Mouse (Mus musculus): Measurements from ENCODE around the gene Vps25. TPM values are rescaled to one million over a fixed set of nuclear protein-coding genes. Genes with fewer than 3 reads are reported as not detected.

The Vps25 gene
- 100 to 1,000 TPM; 160 to 255 TPM for polyA plus RNA-seq (2012; fragmentation: generic; extraction: Trizol)

DNA sequence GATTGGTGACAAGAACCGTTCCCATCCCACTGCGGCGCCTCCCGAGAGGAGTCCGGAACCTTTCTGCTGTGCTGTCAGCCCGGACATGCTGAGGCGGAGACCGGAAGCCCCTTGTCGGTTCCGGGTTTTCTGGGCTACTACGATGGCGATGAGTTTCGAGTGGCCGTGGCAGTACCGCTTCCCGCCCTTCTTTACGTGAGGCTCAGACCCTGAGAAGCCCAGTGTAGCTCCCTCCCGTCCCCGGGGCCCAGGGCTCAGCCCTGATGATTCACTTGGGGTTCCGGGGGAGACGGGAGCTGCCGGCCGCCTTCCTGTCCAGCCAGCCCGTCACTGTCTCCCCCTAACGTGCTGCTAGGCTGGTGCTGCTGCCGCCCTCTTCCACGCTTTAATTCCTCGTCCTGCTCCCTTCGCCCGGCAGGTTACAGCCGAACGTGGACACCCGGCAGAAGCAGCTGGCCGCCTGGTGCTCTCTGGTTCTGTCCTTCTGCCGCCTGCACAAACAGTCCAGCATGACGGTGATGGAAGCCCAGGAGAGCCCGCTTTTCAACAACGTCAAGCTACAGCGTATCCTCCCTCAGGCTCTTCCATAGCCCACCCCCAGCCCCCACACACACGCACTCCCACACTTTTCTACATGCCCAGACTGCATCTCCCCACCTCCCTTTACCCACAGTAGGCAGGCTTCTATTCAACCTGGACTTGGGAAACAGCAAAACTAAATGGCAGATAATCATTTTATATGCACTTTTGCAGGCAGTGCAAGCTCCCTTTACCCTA lies at the start of gene Vps25:
Vps25 (plus strand) TSS at position 95 of the 777 bp plus-strand sequence.

DNA sequence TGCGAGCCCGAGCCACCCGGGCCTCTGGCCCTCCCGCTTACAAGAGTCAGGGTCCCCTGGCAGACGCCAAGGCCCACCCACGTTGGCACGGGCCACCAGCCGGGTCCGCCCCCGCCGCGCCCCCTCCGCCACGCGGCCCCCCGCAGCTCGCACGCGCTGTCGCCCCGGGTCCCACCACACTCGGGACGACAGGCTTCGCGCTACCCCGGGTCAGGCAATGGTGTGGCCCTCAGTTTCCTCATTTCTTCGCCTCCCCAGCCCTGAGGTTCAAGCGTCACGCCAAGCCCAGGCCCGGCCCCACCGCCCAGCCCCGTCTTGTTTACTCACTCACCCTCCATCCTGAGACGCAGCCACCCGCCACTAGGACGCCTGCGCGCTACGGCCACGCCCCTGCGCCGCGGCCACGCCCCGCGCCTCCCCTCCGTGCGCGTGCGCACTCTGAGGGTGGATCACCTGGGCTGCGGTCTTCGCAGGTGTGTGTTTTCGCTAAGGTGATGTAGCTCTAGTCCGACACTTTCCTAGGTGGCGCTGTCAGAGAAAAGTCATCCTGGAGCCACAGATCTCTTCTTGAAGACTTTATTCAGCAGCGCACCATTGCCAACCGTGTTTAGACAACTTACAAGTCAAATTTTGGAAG lies 27.3 kb upstream of the Vps25 start, which contains the start of gene Ezh1:
Ezh1 (minus strand) TSS at position 399 of the 637 bp plus-strand sequence.

DNA sequence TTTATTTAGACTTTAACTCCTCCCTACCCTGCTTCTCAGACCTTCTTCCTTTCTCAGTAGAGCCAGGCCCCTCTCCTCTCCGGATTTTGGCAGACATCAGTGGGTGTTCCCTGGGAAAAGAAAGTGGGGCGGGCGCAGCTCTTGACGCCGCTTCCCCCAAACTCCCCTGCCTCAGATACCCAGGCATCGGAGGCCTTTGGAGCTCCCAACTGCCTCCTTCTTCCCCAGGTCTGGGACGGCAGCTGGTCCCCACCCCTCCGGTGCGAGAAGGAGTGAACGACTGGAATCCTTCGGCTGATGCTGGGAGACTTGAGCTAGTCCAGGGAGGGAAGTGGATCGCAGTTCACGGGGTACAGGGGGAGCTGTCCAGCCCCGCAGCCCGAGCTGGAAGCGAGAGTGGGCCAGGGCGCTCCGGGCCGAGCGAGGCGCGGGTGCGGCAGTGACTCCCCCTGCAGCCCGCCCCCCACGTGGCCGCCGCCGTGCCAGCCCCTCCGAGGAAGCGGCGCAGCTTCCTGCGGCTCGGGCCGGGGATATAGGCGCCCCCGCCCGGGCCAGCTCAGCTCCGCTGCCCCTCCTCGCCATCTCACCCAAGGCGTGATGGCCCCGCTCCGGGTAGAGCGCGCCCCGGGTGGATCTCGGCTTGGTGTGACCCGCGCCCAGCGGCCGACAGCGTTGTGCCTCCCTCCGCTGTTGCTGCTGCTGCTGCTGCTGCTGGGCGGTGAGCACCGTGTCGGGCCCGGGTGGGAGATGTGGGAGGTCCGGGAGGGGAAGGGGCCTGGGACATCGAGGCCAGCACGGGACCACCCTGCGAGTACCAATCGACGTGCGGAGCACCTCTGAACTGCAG lies 7.4 kb upstream of the Vps25 start, which contains the start of gene Ramp2:
Ramp2 (plus strand) TSS at position 174 of the 847 bp plus-strand sequence.

DNA sequence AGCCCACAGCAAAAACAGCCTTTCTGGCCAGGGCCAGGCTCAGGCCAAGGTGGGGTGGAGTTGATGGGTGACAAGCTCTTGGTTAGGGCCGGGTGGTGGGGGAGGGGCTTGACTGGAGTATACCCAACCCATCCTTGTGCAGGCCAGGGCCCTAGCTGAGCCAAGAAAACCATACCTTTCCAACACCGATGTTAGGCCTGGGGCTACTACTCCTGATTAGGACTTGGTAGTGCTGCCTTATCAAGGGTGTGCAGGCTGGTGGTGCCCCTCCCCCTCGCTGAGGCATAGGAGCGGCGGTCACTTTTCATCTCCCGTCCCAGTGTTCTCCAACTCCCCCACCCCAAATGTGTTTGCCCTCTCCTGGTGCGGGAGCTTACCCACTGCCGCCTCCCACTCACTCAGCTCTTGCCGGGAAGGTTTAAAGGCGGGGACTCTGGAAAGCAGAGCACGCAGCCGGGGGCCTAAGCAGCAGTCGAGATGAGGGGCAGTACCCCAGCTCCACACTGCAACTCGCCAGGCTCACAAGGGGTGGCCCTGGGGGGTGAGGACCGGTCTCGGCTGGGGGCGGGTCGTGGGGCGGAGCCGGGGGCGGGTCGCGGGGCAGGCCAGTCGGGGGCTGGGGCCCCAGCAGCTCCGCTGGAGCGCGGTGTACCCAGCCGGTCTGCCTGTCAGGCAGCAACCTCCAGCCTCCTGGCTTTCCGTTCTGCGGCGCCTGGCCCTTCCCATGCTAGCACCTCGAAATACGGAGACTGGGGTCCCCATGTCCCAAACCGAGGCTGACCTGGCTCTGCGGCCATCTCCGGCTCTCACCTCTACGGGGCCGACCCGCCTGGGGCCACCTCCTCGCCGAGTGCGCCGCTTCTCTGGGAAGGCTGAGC lies 6.7 kb downstream of the Vps25 start, which contains the start of gene Wnk4:
Wnk4 (plus strand) TSS at position 620 of the 878 bp plus-strand sequence.

DNA sequence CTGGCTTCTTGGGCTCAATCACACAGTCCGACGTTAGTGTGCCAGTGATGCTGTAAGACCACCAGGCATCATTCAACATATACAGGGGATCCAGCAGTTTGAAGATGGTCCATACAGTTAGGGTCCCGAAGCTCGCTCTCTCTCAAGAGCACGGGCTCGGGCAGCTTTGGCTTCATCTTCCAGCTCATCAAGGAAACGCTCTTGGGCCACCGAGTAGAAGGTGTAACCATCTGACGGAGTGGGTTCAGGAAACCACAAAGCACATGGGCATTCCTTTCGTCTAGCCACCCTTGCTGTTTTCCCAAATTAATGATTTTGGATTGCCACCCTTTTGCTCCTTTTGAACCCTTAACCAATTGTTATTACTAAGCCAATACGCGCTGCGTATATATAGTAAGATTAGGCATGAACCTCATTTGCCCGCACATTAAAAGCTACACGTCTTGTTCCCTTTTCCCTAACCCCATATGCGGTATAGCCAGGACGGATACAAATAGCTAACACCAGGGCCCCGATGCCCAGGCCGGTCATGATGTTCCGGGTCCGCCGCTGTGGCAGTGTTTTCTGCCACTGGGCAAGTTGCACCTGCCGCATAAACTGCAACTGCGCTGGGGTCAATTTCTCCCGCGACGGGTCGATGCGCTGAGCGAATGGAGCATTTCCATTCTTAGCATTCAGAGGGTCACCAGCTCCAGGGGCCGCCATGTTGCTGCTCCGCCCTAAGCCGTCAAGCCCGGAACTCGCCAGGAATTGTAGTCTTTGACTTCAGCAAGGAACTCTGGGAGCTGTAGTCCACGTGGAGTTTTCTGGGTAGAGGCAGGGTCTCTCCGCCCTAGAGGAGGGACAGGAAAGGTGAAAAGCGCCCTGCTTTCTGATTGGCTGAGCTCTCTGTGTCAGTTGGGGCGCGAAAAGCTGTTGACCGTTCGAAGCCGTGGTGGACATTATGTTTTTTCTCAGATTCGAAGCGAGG lies 25.0 kb downstream of the Vps25 start, which contains the start of the genes Cntd1 and Coa3:
Cntd1 (plus strand) TSS at position 790 of the 970 bp plus-strand sequence.
Coa3 (minus strand) TSS at position 892 of the 970 bp plus-strand sequence.

DNA sequence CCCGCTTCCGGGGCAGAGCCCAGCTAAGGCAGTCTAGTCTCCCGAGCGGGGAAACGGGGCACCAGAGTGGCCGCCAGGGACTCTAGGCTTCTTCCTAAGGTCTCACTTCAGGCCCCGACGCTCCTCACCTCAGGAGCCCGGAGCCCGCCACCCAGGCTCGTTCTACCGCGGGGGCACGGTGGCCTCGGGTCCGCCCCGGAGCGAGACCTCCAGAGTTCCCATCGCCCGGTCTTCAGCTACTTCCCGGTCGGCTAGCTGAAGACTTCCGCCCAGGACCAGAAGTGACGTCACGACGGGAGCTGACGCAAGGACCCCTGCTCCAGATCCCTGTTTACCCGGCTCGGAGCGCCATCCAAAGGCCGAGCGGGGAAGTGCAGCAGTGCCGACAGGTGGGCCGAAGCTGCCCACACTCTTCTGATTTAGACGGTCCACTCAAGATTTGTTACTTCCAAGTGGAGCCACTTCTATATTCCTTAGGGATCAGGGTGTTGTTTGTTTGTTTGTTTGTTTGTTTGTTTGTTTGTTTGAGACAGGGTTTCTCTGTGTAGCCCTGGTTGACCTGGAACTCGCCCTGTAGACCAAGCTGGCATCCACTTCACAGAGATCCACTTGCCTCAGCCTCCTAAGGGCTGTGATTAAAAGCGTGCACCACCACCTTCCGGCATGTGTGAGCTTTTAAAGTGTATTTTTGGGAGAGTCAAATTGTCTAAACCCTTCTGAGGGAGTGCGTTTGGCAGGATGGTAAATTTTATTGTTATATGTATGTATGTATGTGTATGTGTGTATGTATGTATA lies 48.7 kb downstream of the Vps25 start, which contains the start of gene Becn1:
Becn1 (minus strand) TSS at position 283 of the 795 bp plus-strand sequence.

Other genes starting within 250 kb of the Vps25 start
- 10 to 100 TPM; 22.1 to 58.2 TPM for gene Atp6v0a1, start 244.3 kb upstream of the Vps25 start, polyA plus RNA-seq (2012; fragmentation: generic; extraction: Trizol)
- 10 to 100 TPM; 21.6 to 69.1 TPM for gene Naglu, start 183.7 kb upstream of the Vps25 start, polyA plus RNA-seq (2012; fragmentation: generic; extraction: Trizol)
- gene Hsd17b1, start 175.3 kb upstream of the Vps25 start, polyA plus RNA-seq (2012; fragmentation: generic; extraction: Trizol): under 1 TPM; 0.02 to 0.50 TPM
- gene Coasy, start 171.1 kb upstream of the Vps25 start, polyA plus RNA-seq (2012; fragmentation: generic; extraction: Trizol): 10 to 100 TPM; 24.7 to 42.6 TPM
- gene Mlx, start 166.4 kb upstream of the Vps25 start, polyA plus RNA-seq (2012; fragmentation: generic; extraction: Trizol): 10 to 100 TPM; 23.4 to 30.0 TPM
- 10 to 100 TPM; 10.9 to 17.0 TPM for gene Psmc3ip, start 158.3 kb upstream of the Vps25 start, polyA plus RNA-seq (2012; fragmentation: generic; extraction: Trizol)
- gene Retreg3, start 133.8 kb upstream of the Vps25 start, polyA plus RNA-seq (2012; fragmentation: generic; extraction: Trizol): 10 to 100 TPM; 18.5 to 57.2 TPM
- gene Tubg1, start 133.8 kb upstream of the Vps25 start, polyA plus RNA-seq (2012; fragmentation: generic; extraction: Trizol): 100 to 1,000 TPM in 1 of 2 experiments, 10 to 100 TPM in 1; 79.8 to 132 TPM
- under 1 TPM; 0.08 to 0.42 TPM for gene Tubg2, start 97.8 kb upstream of the Vps25 start, polyA plus RNA-seq (2012; fragmentation: generic; extraction: Trizol)
- gene Cntnap1, start 83.2 kb upstream of the Vps25 start, polyA plus RNA-seq (2012; fragmentation: generic; extraction: Trizol): 1 to 10 TPM in 1 of 2 experiments, under 1 TPM in 1; 0.25 to 4.2 TPM
- gene Plekhh3, start 82.4 kb upstream of the Vps25 start, polyA plus RNA-seq (2012; fragmentation: generic; extraction: Trizol): 10 to 100 TPM; 19.4 to 50.6 TPM
- gene Ccr10, start 78.3 kb upstream of the Vps25 start, polyA plus RNA-seq (2012; fragmentation: generic; extraction: Trizol): 1 to 10 TPM in 1 of 2 experiments, under 1 TPM in 1; 0.15 to 1.9 TPM
- gene Ezh1, start 27.2 kb upstream of the Vps25 start, polyA plus RNA-seq (2012; fragmentation: generic; extraction: Trizol): 10 to 100 TPM in 1 of 2 experiments, 1 to 10 TPM in 1; 2.5 to 59.5 TPM
- gene Ramp2, start 7.7 kb upstream of the Vps25 start, polyA plus RNA-seq (2012; fragmentation: generic; extraction: Trizol): 10 to 100 TPM in 1 of 2 experiments, under 1 TPM in 1; 0.06 to 11.4 TPM
- 10 to 100 TPM in 1 of 2 experiments, under 1 TPM in 1; 0.75 to 15.8 TPM for gene Wnk4, start 6.9 kb downstream of the Vps25 start, polyA plus RNA-seq (2012; fragmentation: generic; extraction: Trizol)
- gene Cntd1, start 25.3 kb downstream of the Vps25 start, polyA plus RNA-seq (2012; fragmentation: generic; extraction: Trizol): under 1 TPM in 1 of 2 experiments, not detected in 1; 0.31 TPM
- gene Coa3, start 25.4 kb downstream of the Vps25 start, polyA plus RNA-seq (2012; fragmentation: generic; extraction: Trizol): 100 to 1,000 TPM; 129 to 135 TPM
- gene Becn1, start 48.6 kb downstream of the Vps25 start, polyA plus RNA-seq (2012; fragmentation: generic; extraction: Trizol): 100 to 1,000 TPM in 1 of 2 experiments, 10 to 100 TPM in 1; 26.7 to 146 TPM
- 10 to 100 TPM; 40.8 to 46.7 TPM for gene Psme3, start 62.5 kb downstream of the Vps25 start, polyA plus RNA-seq (2012; fragmentation: generic; extraction: Trizol)
- 1 to 10 TPM in 1 of 2 experiments, under 1 TPM in 1; 0.28 to 2.7 TPM for gene Aoc2, start 71.4 kb downstream of the Vps25 start, polyA plus RNA-seq (2012; fragmentation: generic; extraction: Trizol)
- 10 to 100 TPM in 1 of 2 experiments, under 1 TPM in 1; 0.39 to 37.3 TPM for gene Aoc3, start 76.9 kb downstream of the Vps25 start, polyA plus RNA-seq (2012; fragmentation: generic; extraction: Trizol)
- not detected for gene G6pc, start 113.9 kb downstream of the Vps25 start, polyA plus RNA-seq (2012; fragmentation: generic; extraction: Trizol)
- gene Aarsd1, start 163.9 kb downstream of the Vps25 start, polyA plus RNA-seq (2012; fragmentation: generic; extraction: Trizol): 100 to 1,000 TPM in 1 of 2 experiments, 10 to 100 TPM in 1; 55.6 to 118 TPM
- 10 to 100 TPM in 1 of 2 experiments, 1 to 10 TPM in 1; 6.0 to 10.4 TPM for gene Gm27029, start 171.1 kb downstream of the Vps25 start, polyA plus RNA-seq (2012; fragmentation: generic; extraction: Trizol)
- 10 to 100 TPM in 1 of 2 experiments, 1 to 10 TPM in 1; 7.1 to 24.8 TPM for gene Rundc1, start 171.4 kb downstream of the Vps25 start, polyA plus RNA-seq (2012; fragmentation: generic; extraction: Trizol)
- 10 to 100 TPM in 1 of 2 experiments, 1 to 10 TPM in 1; 8.2 to 25.9 TPM for gene Ptges3l, start 171.6 kb downstream of the Vps25 start, polyA plus RNA-seq (2012; fragmentation: generic; extraction: Trizol)
- gene Rpl27, start 188.6 kb downstream of the Vps25 start, polyA plus RNA-seq (2012; fragmentation: generic; extraction: Trizol): 1,000 to 10,000 TPM; 3,424 to 4,212 TPM
- gene Ifi35, start 194.7 kb downstream of the Vps25 start, polyA plus RNA-seq (2012; fragmentation: generic; extraction: Trizol): 10 to 100 TPM; 38.1 to 78.1 TPM
- gene Rnd2, start 211.3 kb downstream of the Vps25 start, polyA plus RNA-seq (2012; fragmentation: generic; extraction: Trizol): 10 to 100 TPM; 41.4 to 62.3 TPM
- gene Vat1, start 212.5 kb downstream of the Vps25 start, polyA plus RNA-seq (2012; fragmentation: generic; extraction: Trizol): 100 to 1,000 TPM; 270 to 433 TPM

All from C3H10T1/2 (cell line).